Mouse (Mus musculus) frontal cortex, adult (tissue): ENCODE results near the gene Vmn2r71.

Experiments used
- ATAC-seq: cut with Nextera tagmentation; 2 replicates; pipeline ENCODE4 v1.9.2; 2017; ENCODE audit warnings: mild to moderate bottlenecking, moderate library complexity, mixed read lengths; ENCODE audit not compliant: low TSS enrichment

Vmn2r71 gene

DNA sequence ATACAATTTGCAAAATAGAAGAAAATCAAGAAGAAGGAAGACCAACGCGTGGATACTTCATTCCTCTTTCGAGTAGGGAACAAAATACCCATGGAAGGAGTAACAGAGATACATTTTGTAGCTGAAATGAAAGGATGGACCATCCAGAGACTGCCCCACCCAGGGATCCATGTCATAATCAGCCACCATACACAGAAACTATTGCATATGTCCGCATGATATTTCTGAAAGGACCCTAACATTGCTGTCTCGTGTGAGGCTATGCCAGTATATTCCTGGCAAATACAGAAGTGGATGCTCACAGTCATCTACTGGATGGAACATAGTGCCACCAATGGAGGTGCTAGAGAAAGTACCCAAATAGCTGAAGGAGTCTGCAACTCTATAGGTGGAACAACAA lies at the start of gene Vmn2r71:
Gene Vmn2r71, plus strand, starts transcription at position 301 of the 400 bp plus-strand sequence.
- ATAC-seq: no peak

DNA sequence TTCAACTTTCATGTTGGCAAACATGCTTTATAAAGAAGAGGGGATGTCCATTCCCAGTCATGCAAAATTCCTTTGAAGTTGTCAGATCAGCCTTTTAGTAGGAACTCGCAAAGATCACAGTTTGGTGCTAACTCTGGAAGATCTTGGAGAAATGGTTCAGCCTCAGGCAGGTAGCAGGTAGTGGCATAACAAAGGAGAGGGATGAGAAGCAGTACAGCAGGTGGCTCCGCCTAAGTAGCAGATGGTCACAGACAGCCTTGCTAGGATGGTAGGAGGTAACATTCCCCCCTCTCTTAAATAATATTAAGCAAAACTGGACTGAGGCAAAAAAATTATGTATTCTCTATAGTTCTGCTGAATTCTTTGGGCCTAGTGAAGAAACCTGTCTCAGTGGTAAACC lies 20.8 kb upstream of the Vmn2r71 start:
- no peak for ATAC-seq

DNA sequence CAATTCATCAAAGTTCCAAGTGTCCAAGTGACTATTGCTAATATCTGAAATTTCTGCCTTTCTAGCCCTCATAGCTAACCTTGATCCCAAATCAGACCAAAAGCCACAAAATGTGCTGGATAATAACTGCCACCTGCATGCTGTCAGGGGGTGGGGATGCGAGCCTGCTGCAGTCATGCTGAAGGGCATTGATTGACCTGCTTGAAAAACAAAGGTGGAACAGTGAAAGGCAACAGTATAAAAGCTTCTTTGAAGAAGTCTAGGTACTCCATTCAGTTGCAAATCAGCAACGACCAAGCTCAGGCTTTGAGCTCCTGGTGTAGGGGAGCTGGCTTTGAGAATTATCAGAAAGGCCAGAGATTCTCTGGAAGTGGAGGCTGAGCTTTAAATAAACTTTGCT lies 19.8 kb upstream of the Vmn2r71 start:
- no peak for ATAC-seq

DNA sequence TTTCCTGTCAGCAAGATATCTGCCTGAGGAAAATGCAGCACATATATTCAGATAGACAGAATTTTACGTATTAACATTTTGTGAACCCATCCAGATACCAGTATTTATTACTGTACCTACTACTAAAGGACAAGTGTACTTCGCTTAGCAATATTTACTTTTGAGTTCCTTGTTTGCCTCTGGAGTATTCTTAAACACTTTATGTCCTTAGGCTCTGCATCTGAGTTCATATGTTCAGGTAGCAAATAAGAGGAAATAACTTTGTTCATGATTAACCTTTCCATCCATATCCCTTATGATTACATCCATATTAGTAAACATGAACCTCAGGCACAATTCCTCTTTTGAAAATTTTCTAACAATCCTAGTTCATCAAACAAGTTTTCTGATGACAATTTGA lies 6.2 kb downstream of the Vmn2r71 start, which contains the start of gene Vmn2r70:
Gene Vmn2r70, minus strand, starts transcription at position 101 of the 400 bp plus-strand sequence.
- ATAC-seq: no peak
